Mouse (Mus musculus) midbrain, embryonic 16.5 days (tissue): ENCODE data around the gene Nfatc3. TPM values are rescaled to one million over a fixed set of nuclear protein-coding genes. Genes with fewer than 3 reads are reported as not detected.

Source experiments
- ATAC-seq: fragments of 200-750 bp; cut with Nextera tagmentation; 2 replicates; pipeline ENCODE4 v1.8.0; 2017; ENCODE audit warnings: moderate TSS enrichment
- H3K27ac ChIP-seq: fragments of 300-500 bp; sonication (generic); 2 replicates; pipeline ENCODE4 v1.5.1; 2014; ENCODE audit warnings: mild to moderate bottlenecking, low read length, mixed read lengths
- H3K27me3 ChIP-seq: fragments of 300-500 bp; sonication (generic); 2 replicates; pipeline ENCODE4 v1.6.1; 2014; ENCODE audit warnings: low read depth, low read length, mixed read lengths; ENCODE audit not compliant: control insufficient read depth, insufficient read depth
- H3K36me3 ChIP-seq: fragments of 300-500 bp; sonication (generic); 2 replicates; pipeline ENCODE4 v1.6.1; 2014; ENCODE audit warnings: mild to moderate bottlenecking, low read length, moderate library complexity, mixed read lengths; ENCODE audit not compliant: control insufficient read depth, insufficient read depth
- H3K4me1 ChIP-seq: fragments of 300-500 bp; sonication (generic); 2 replicates; pipeline ENCODE4 v1.6.1; 2014; ENCODE audit warnings: mild to moderate bottlenecking, low read length, mixed read lengths; ENCODE audit not compliant: control insufficient read depth, insufficient read depth
- H3K4me2 ChIP-seq: fragments of 300-500 bp; sonication (generic); 2 replicates; pipeline ENCODE4 v1.6.1; 2014; ENCODE audit warnings: mild to moderate bottlenecking, low read length, mixed read lengths
- H3K4me3 ChIP-seq: fragments of 300-500 bp; sonication (generic); 2 replicates; pipeline ENCODE4 v1.5.1; 2014; ENCODE audit warnings: low read depth, mild to moderate bottlenecking, low read length, moderate library complexity, mixed read lengths
- H3K9ac ChIP-seq: fragments of 300-500 bp; sonication (generic); 2 replicates; pipeline ENCODE4 v1.6.1; 2014; ENCODE audit warnings: low read depth, low read length, mixed read lengths
- H3K9me3 ChIP-seq: fragments of 300-500 bp; sonication (generic); replicated peaks from 2 replicates; pipeline ENCODE4 v1.6.1; 2014; ENCODE audit warnings: mild to moderate bottlenecking, low read length, mixed read lengths; ENCODE audit not compliant: control insufficient read depth, poor library complexity, severe bottlenecking
- WGBS: fragments of 180-500 bp; shearing (Covaris S2); extraction: QIAGEN DNeasy Blood & Tissue Kit; methylation state at CpG from one replicate; pipeline ENCODE4 v1.1.7; 2014; 5-methylcytosine and 5-hydroxymethylcytosine counted together
- polyA plus RNA-seq: library from polyadenylated mRNA; unstranded; fragments of >200 nt; fragmentation: Nextera tagmentation; extraction: Ambion mirVana; gene quantifications from 2 replicates; pipeline ENCODE4 v1.2.1, GENCODE M21; 2015

Nfatc3 gene
- polyA plus RNA-seq, 1 experiment from 2014 or later = 2.1 TPM

- 90% methylated on average over 10 of the region's 10 CpGs for WGBS
- H3K4me1 ChIP-seq = no peaks in the 10 kb centered on the region
- H3K9me3 ChIP-seq = no peaks in the 10 kb centered on the region
- H3K36me3 ChIP-seq = peaks cover 8% of the 10 kb centered on the region; the same call in 1 of the 2 replicates
- H3K9ac ChIP-seq = no peak overlapping the region
- no peak overlapping the region for H3K4me3 ChIP-seq
- H3K27me3 ChIP-seq = 0 out of 2 replicates have a peak, but pooled peaks cover 1% of the 10 kb centered on the region
- H3K4me2 ChIP-seq = no peak overlapping the region
- no peak for ATAC-seq
- H3K27ac ChIP-seq = no peak overlapping the region
These were observed 69.3 kb downstream of the Nfatc3 start for GRCm38 (mm10) chr8:106127882-106128410.

- H3K4me3 ChIP-seq = no peak overlapping the region
- H3K36me3 ChIP-seq = 0 out of 2 replicates have a peak, but pooled peaks cover 5% of the 10 kb centered on the region
- H3K27ac ChIP-seq = no peak overlapping the region
- no peaks in the 10 kb centered on the region for H3K4me1 ChIP-seq
- H3K9ac ChIP-seq = no peak overlapping the region
- no peaks in the 10 kb centered on the region for H3K9me3 ChIP-seq
- peaks cover 16% of the 10 kb centered on the region for H3K27me3 ChIP-seq
- ATAC-seq = no peak
- no peak overlapping the region for H3K4me2 ChIP-seq
These were observed 70.7 kb downstream of the Nfatc3 start for GRCm38 (mm10) chr8:106129232-106129930.

GRCm38 (mm10) chr8:106129997-106130396 is 71.4 kb downstream of the Nfatc3 start:
- no peak overlapping the region for H3K27ac ChIP-seq
- H3K4me1 ChIP-seq = no peaks in the 10 kb centered on the region
- H3K27me3 ChIP-seq = peaks cover 22% of the 10 kb centered on the region
- 0 out of 2 replicates have a peak, but pooled peaks cover 5% of the 10 kb centered on the region for H3K36me3 ChIP-seq
- H3K9ac ChIP-seq = no peak overlapping the region
- ATAC-seq = no peak
- no peaks in the 10 kb centered on the region for H3K9me3 ChIP-seq
- no peak overlapping the region for H3K4me2 ChIP-seq
- H3K4me3 ChIP-seq = no peak overlapping the region
- 86% methylated on average over 2 of the region's 2 CpGs for WGBS

- 86% methylated on average over 2 of the region's 2 CpGs for WGBS
- Histone ChIP-seq H3K4me1 (0 out of 2 replicates have a peak, but pooled peaks cover under 1% of the 10 kb centered on the region), H3K36me3 (0 out of 2 replicates have a peak, but pooled peaks cover 5% of the 10 kb centered on the region), H3K4me2 (no peak overlapping the region), H3K27ac (no peak overlapping the region), H3K9ac (no peak overlapping the region), H3K4me3 (no peak overlapping the region), H3K9me3 (no peaks in the 10 kb centered on the region), H3K27me3 (peaks cover 27% of the 10 kb centered on the region)
- no peak for ATAC-seq
These were observed 71.9 kb downstream of the Nfatc3 start for GRCm38 (mm10) chr8:106130505-106130904.

- 90% methylated on average over 4 of the region's 4 CpGs for WGBS
- Histone ChIP-seq H3K36me3 (0 out of 2 replicates have a peak, but pooled peaks cover 5% of the 10 kb centered on the region), H3K9ac (no peak overlapping the region), H3K4me3 (no peak overlapping the region), H3K4me2 (no peak overlapping the region), H3K4me1 (peaks cover 5% of the 10 kb centered on the region), H3K9me3 (no peaks in the 10 kb centered on the region), H3K27me3 (peaks cover 32% of the 10 kb centered on the region), H3K27ac (no peak overlapping the region)
- no peak for ATAC-seq
These were observed 72.4 kb downstream of the Nfatc3 start for GRCm38 (mm10) chr8:106131021-106131420.

GRCm38 (mm10) chr8:106131488-106132222 is 73.0 kb downstream of the Nfatc3 start:
- peaks cover 12% of the 10 kb centered on the region for H3K4me1 ChIP-seq
- no peaks in the 10 kb centered on the region for H3K9me3 ChIP-seq
- no peak overlapping the region for H3K9ac ChIP-seq
- no peak overlapping the region for H3K27ac ChIP-seq
- peaks cover 38% of the 10 kb centered on the region for H3K27me3 ChIP-seq
- WGBS = 95% methylated on average over 7 of the region's 7 CpGs
- 0 out of 2 replicates have a peak, but pooled peaks cover 5% of the 10 kb centered on the region for H3K36me3 ChIP-seq
- ATAC-seq = no peak
- no peak overlapping the region for H3K4me3 ChIP-seq
- no peak overlapping the region for H3K4me2 ChIP-seq

- Histone ChIP-seq H3K4me1 (peaks cover 19% of the 10 kb centered on the region), H3K4me2 (no peak overlapping the region), H3K4me3 (no peak overlapping the region), H3K36me3 (0 out of 2 replicates have a peak, but pooled peaks cover 5% of the 10 kb centered on the region), H3K9ac (no peak overlapping the region), H3K9me3 (no peaks in the 10 kb centered on the region), H3K27ac (no peak overlapping the region), H3K27me3 (peaks cover 45% of the 10 kb centered on the region)
- no peak for ATAC-seq
- WGBS = 92% methylated on average over 11 of the region's 11 CpGs
These were observed 73.7 kb downstream of the Nfatc3 start for GRCm38 (mm10) chr8:106132356-106132755.

GRCm38 (mm10) chr8:106133526-106133925 is 74.9 kb downstream of the Nfatc3 start:
- 0 out of 2 replicates have a peak, but pooled peaks cover 4% of the 10 kb centered on the region for H3K36me3 ChIP-seq
- no peak overlapping the region for H3K4me3 ChIP-seq
- no peak for ATAC-seq
- H3K9me3 ChIP-seq = no peaks in the 10 kb centered on the region
- no peak overlapping the region for H3K4me2 ChIP-seq
- no peak overlapping the region for H3K27ac ChIP-seq
- peaks cover 25% of the 10 kb centered on the region for H3K4me1 ChIP-seq
- 68% methylated on average over 13 of the region's 13 CpGs for WGBS
- H3K9ac ChIP-seq = no peak overlapping the region
- H3K27me3 ChIP-seq = peaks cover 53% of the 10 kb centered on the region

- Histone ChIP-seq H3K9ac (no peak overlapping the region), H3K4me3 (no peak overlapping the region), H3K9me3 (no peaks in the 10 kb centered on the region), H3K4me1 (peaks cover 25% of the 10 kb centered on the region), H3K27me3 (peaks cover 57% of the 10 kb centered on the region), H3K4me2 (no peak overlapping the region), H3K36me3 (0 out of 2 replicates have a peak, but pooled peaks cover 3% of the 10 kb centered on the region), H3K27ac (no peak overlapping the region)
- WGBS = 79% methylated on average over 6 of the region's 6 CpGs
- ATAC-seq = no peak
These were observed 75.3 kb downstream of the Nfatc3 start for GRCm38 (mm10) chr8:106133946-106134345.
